Mouse (Mus musculus): Measurements from ENCODE around the gene Ccnh. TPM values are rescaled to one million over a fixed set of nuclear protein-coding genes. Genes with fewer than 3 reads are reported as not detected.

Ccnh gene
- polyA plus RNA-seq, 1 experiment from 2014 or later, result 89.2 TPM

GRCm38 (mm10) chr13:85208656-85209055 is 19.4 kb downstream of the Ccnh start:
- H3K9me3 ChIP-seq (ENCODE audit: control insufficient read depth, low read length), result no peaks in the 10 kb centered on the region
- no peak for ATAC-seq (ENCODE audit: low FRiP score, low TSS enrichment)
- no peak overlapping the region for H3K9ac ChIP-seq (ENCODE audit: low read depth, low read length)
- no peaks in the 10 kb centered on the region for H3K27me3 ChIP-seq (ENCODE audit: control insufficient read depth, insufficient read depth, low read length)
- no peak overlapping the region for H3K4me3 ChIP-seq (ENCODE audit: low read length)
- no peak overlapping the region for H3K27ac ChIP-seq (ENCODE audit: low read depth, low read length)
- peaks cover 29% of the 10 kb centered on the region for H3K36me3 ChIP-seq (ENCODE audit: control insufficient read depth, insufficient read depth, low read length)
- 94% methylated on average over 6 of the region's 6 CpGs for WGBS
- H3K4me1 ChIP-seq (ENCODE audit: control insufficient read depth, insufficient read depth, low read length), result no peaks in the 10 kb centered on the region
- H3K4me2 ChIP-seq (replicated peaks; ENCODE audit: low read depth, low read length), result no peak overlapping the region

- Histone ChIP-seq H3K27me3 (ENCODE audit: control insufficient read depth, insufficient read depth, low read length) (no peaks in the 10 kb centered on the region), H3K4me2 (replicated peaks; ENCODE audit: low read depth, low read length) (no peak overlapping the region), H3K9ac (ENCODE audit: low read depth, low read length) (no peak overlapping the region), H3K27ac (ENCODE audit: low read depth, low read length) (no peak overlapping the region), H3K36me3 (ENCODE audit: control insufficient read depth, insufficient read depth, low read length) (peaks cover 33% of the 10 kb centered on the region), H3K4me3 (ENCODE audit: low read length) (no peak overlapping the region), H3K9me3 (ENCODE audit: control insufficient read depth, low read length) (no peaks in the 10 kb centered on the region), H3K4me1 (ENCODE audit: control insufficient read depth, insufficient read depth, low read length) (no peaks in the 10 kb centered on the region)
- 88% methylated on average over 1 of the region's 1 CpGs for WGBS
- ATAC-seq (ENCODE audit: low FRiP score, low TSS enrichment), result no peak
Observed at GRCm38 (mm10) chr13:85210353-85210752, 21.1 kb downstream of the Ccnh start.

DNA sequence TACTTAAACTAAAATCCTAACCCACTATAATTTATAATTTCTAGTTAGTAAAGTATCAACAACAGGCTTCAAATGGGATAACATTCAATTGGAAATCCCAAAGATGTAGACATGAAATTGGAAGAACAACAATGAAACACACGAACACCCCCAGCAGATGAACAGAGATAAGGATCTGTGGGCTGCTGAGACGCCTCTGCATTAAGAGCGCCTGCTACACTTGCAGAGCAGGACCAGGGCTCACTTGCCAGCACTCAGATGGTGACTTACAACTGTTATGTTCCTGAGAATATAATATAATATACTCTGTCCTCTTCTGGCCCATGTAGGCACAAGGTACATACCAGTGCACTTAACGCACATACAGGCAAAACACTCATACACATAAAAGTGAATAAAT is 29.4 kb downstream of the Ccnh start:
- H3K27ac ChIP-seq (ENCODE audit: low read depth, low read length), result no peak overlapping the region
- H3K4me1 ChIP-seq (ENCODE audit: control insufficient read depth, insufficient read depth, low read length), result no peaks in the 10 kb centered on the region
- no peaks in the 10 kb centered on the region for H3K9me3 ChIP-seq (ENCODE audit: control insufficient read depth, low read length)
- H3K27me3 ChIP-seq (ENCODE audit: control insufficient read depth, insufficient read depth, low read length), result no peaks in the 10 kb centered on the region
- ATAC-seq (ENCODE audit: low FRiP score, low TSS enrichment), result no peak
- H3K4me2 ChIP-seq (replicated peaks; ENCODE audit: low read depth, low read length), result no peak overlapping the region
- 82% methylated on average over 4 of the region's 4 CpGs for WGBS
- no peak overlapping the region for H3K4me3 ChIP-seq (ENCODE audit: low read length)
- no peak overlapping the region for H3K9ac ChIP-seq (ENCODE audit: low read depth, low read length)
- peaks cover 41% of the 10 kb centered on the region for H3K36me3 ChIP-seq (ENCODE audit: control insufficient read depth, insufficient read depth, low read length)

DNA sequence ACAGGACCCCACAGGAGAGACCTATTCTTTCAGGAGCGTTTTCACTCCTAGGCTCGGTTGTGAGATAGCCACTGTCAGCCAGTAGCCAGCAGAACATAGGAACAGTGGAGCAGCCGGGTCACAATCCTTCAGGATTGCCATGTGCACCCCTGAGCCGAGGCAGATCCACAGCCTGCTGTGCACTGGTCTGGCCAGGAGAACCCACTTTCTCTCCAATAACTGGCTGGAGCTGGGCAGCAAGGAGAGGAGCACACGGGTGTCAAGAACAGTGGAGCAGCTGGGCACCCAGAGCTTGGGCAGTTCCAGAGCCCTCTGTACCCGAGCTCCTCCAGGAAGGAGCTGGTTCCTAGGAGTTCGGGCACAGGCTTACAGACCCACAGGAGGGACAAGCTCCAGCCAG is 49.6 kb downstream of the Ccnh start:
- peaks cover 14% of the 10 kb centered on the region; the same call in 1 of the 2 replicates for H3K36me3 ChIP-seq (ENCODE audit: control insufficient read depth, insufficient read depth, low read length)
- H3K4me3 ChIP-seq (ENCODE audit: low read length), result no peak overlapping the region
- no peak for ATAC-seq (ENCODE audit: low FRiP score, low TSS enrichment)
- no peak overlapping the region for H3K9ac ChIP-seq (ENCODE audit: low read depth, low read length)
- no peaks in the 10 kb centered on the region for H3K27me3 ChIP-seq (ENCODE audit: control insufficient read depth, insufficient read depth, low read length)
- H3K4me1 ChIP-seq (ENCODE audit: control insufficient read depth, insufficient read depth, low read length), result no peaks in the 10 kb centered on the region
- no peak overlapping the region for H3K27ac ChIP-seq (ENCODE audit: low read depth, low read length)
- H3K4me2 ChIP-seq (replicated peaks; ENCODE audit: low read depth, low read length), result no peak overlapping the region
- WGBS, result 89% methylated on average over 7 of the region's 7 CpGs
- no peaks in the 10 kb centered on the region for H3K9me3 ChIP-seq (ENCODE audit: control insufficient read depth, low read length)

Other genes with a start within 250 kb of the Ccnh start
- gene Rasa1, start 99.7 kb downstream of the Ccnh start, polyA plus RNA-seq (2014; fragmentation: Nextera tagmentation; extraction: Ambion mirVana), result 57.4 and 63.0 TPM in 2 replicates